Mouse (Mus musculus): ENCODE results near the gene Birc7. TPM values are rescaled to one million over a fixed set of nuclear protein-coding genes. Genes with fewer than 3 reads are reported as not detected.

Gene Birc7
- polyA plus RNA-seq, 1 experiment = not detected

DNA sequence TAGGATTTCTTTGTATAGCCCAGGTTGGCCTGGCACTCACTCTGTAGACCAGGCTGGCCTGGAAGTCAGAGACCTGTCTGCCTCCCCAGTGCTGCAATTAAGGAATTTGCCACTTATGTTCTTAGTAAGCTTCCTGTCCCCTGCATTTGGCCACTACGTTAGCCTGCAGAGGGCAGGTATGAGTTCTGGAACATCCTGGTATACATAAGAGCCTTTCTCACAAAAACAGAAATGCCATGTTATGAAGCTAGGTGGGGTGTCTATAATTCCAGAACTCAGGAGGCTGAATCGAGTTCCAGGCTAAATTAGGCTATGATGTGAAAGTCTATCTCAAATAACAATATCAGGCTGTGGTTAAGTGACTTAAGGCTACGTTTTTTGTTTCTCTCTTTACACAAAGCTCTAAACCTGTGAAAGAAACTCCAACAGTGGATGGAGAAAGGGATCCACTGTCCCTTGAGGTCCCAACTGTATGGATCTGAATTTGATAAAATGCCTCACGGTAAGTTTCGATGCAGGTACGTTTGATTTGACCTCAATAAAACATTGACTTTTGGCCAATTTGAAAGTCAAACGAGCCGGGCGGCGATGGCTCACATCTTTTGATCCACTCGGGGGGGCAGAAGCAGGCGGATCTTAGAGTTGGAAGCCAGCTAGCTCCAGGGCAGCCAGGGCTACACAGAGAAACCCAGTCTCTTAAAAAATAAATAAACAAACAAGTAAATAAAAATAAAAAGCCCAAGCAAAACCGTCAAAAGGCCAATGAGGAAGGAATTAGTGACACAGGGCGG, 37.5 kb downstream of the Birc7 start:
- DNase-seq (ENCODE audit: low read depth in 1 of 2, low spot score in 2 of 2) = peak; percentile 17 to 60
- WGBS = 7% methylated on average over 14 of the region's 14 CpGs
- H3K36me3 ChIP-seq (ENCODE audit: control insufficient read depth, insufficient read depth, low read length) = peaks cover 5% of the 10 kb centered on the region
- TF ChIP-seq CTCF (IDR thresholded peaks at IDR 0.05; ENCODE audit: extremely low read depth, insufficient read depth, insufficient read length, insufficient replicate concordance) = no peak
- no peak for TF ChIP-seq POLR2A (IDR thresholded peaks at IDR 0.05; ENCODE audit: low read depth, low read length)
- peak overlapping the region; percentile 93 for H3K4me3 ChIP-seq (ENCODE audit: extremely low read depth, insufficient read depth, insufficient read length)
- peaks cover 9% of the 10 kb centered on the region; the same call in 1 of the 2 replicates for H3K4me1 ChIP-seq (ENCODE audit: control insufficient read depth, insufficient read depth, insufficient read length)
- H3K27ac ChIP-seq (ENCODE audit: insufficient read depth, low read length) = peak overlapping the region; percentile 95
- H3K27me3 ChIP-seq (ENCODE audit: control insufficient read depth, insufficient read depth, low read length) = no peaks in the 10 kb centered on the region

DNA sequence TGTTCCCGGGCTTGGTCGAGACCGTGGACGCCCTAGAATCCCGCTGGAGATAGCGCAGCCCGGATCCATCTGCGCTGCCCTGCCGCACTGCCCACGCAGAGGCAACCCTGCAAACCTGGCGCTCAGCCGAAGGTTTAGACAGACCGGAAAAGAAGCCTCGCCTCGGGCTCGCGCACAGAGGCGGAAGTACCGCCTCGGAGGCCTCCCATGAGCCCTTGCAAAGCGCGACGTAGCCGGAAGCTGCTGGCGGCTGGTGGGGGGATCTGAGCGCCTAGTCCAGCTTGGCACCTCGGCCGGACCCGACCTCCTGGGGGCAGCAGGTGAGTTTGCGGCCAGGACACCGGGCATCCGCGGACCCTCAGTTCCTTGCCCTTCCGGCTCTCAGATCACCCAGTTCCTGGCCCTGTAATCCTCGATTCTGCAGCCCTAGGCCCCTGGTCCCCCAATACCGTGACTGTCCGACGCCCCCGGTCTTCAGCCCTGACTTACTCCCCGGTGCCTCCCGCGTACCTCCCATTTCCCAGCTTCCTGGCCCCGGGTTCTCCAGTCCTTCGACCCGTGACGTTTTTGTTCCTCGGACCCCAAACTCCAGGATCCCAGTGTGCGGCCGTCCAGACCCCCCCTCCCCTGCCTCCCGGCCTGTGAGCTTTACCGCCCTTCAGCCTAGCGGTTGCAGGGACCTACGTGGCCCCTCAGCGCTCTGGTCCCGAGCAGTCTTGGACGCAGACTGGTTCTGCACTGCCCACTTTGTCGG, 38.4 kb downstream of the Birc7 start, which contains the start of gene Arfgap1:
Gene Arfgap1, plus strand, starts transcription at position 216 of the 754 bp plus-strand sequence.
- TF ChIP-seq POLR2A (IDR thresholded peaks at IDR 0.05; ENCODE audit: low read depth, low read length) = peak; percentile 76
- TF ChIP-seq CTCF (IDR thresholded peaks at IDR 0.05; ENCODE audit: extremely low read depth, insufficient read depth, insufficient read length, insufficient replicate concordance) = no peak
- Histone ChIP-seq H3K4me3 (ENCODE audit: extremely low read depth, insufficient read depth, insufficient read length) (peak within 1 kb of the TSS; percentile 93), H3K27ac (ENCODE audit: insufficient read depth, low read length) (peak within 1 kb of the TSS; percentile 95), H3K36me3 (ENCODE audit: control insufficient read depth, insufficient read depth, low read length) (peaks cover 14% of the 10 kb centered on the region), H3K4me1 (ENCODE audit: control insufficient read depth, insufficient read depth, insufficient read length) (peaks cover 9% of the 10 kb centered on the region; the same call in 1 of the 2 replicates), H3K27me3 (ENCODE audit: control insufficient read depth, insufficient read depth, low read length) (no peaks in the 10 kb centered on the region)
- peak; percentile 73 to 87 for DNase-seq (ENCODE audit: low read depth in 1 of 2, low spot score in 2 of 2)
- under 1% methylated on average over 57 of the region's 57 CpGs for WGBS

DNA sequence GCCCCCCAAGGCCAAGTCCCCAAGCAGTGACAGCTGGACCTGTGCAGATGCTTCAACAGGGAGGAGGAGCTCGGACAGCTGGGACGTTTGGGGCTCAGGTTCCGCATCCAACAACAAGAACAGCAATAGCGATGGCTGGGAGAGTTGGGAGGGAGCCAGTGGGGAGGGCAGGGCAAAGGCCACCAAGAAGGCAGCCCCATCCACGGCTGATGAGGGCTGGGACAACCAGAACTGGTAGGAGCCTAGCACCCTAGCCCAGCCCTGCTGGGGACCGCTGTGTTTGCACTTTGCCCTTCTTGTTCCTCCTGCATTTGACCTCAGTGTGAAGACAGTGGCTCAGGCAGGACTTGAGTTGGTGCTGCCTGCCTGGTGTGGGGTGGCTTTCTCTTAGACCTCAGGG, 52.3 kb downstream of the Birc7 start:
- WGBS = 89% methylated on average over 6 of the region's 6 CpGs
- TF ChIP-seq POLR2A (IDR thresholded peaks at IDR 0.05; ENCODE audit: low read depth, low read length) = no peak
- no peak for TF ChIP-seq CTCF (IDR thresholded peaks at IDR 0.05; ENCODE audit: extremely low read depth, insufficient read depth, insufficient read length, insufficient replicate concordance)
- no peaks in the 10 kb centered on the region for H3K4me1 ChIP-seq (ENCODE audit: control insufficient read depth, insufficient read depth, insufficient read length)
- H3K27ac ChIP-seq (ENCODE audit: insufficient read depth, low read length) = no peak overlapping the region
- H3K4me3 ChIP-seq (ENCODE audit: extremely low read depth, insufficient read depth, insufficient read length) = no peak overlapping the region
- no peaks in the 10 kb centered on the region for H3K27me3 ChIP-seq (ENCODE audit: control insufficient read depth, insufficient read depth, low read length)
- H3K36me3 ChIP-seq (ENCODE audit: control insufficient read depth, insufficient read depth, low read length) = peaks cover 38% of the 10 kb centered on the region
- DNase-seq (ENCODE audit: low read depth in 1 of 2, low spot score in 2 of 2) = no peak

Other genes with a start within 250 kb of the Birc7 start
- gene Dido1, start 219.0 kb upstream of the Birc7 start, polyA plus RNA-seq (2012; rRNA removed) = 11.4 and 12.5 TPM in 2 replicates
- gene Gid8, start 218.9 kb upstream of the Birc7 start, polyA plus RNA-seq (2012; rRNA removed) = 21.1 and 22.8 TPM in 2 replicates
- 43.9 and 48.1 TPM in 2 replicates for gene Slc17a9, start 203.8 kb upstream of the Birc7 start, polyA plus RNA-seq (2012; rRNA removed)
- not detected in 2 replicates for gene Bhlhe23, start 152.1 kb upstream of the Birc7 start, polyA plus RNA-seq (2012; rRNA removed)
- gene Ythdf1, start 8.1 kb upstream of the Birc7 start, polyA plus RNA-seq (2012; rRNA removed) = 23.5 and 29.3 TPM in 2 replicates
- gene Nkain4, start 25.7 kb downstream of the Birc7 start, polyA plus RNA-seq (2012; rRNA removed) = 3.0 and 4.7 TPM in 2 replicates
- gene Arfgap1, start 38.2 kb downstream of the Birc7 start, polyA plus RNA-seq (2012; rRNA removed) = 33.9 and 34.8 TPM in 2 replicates
- gene Col20a1, start 57.5 kb downstream of the Birc7 start, polyA plus RNA-seq (2012; rRNA removed) = 1.9 and 2.1 TPM in 2 replicates
- gene Chrna4, start 114.5 kb downstream of the Birc7 start, polyA plus RNA-seq (2012; rRNA removed) = not detected in 2 replicates
- gene Kcnq2, start 206.3 kb downstream of the Birc7 start, polyA plus RNA-seq (2012; rRNA removed) = not detected in 2 replicates
- 0.05 TPM in 1 of 2 replicates, not detected in the other for gene Eef1a2, start 228.0 kb downstream of the Birc7 start, polyA plus RNA-seq (2012; rRNA removed)